Mouse (Mus musculus): ENCODE measurements at regions not wholly inside any gene's neighbourhood (a gene's known extent, or its start where the extent isn't known, plus 50 kb on each side); places are given as distances from the start of the nearest gene placed in this dataset.

GRCm38 (mm10) chr3:22021360-22021935 lies 55.0 kb upstream of the Tbl1xr1 start:
- TF ChIP-seq MYOG (IDR thresholded peaks at IDR 0.05; ENCODE audit: control insufficient read depth in 1 of 3, insufficient read depth in 1 of 3, insufficient read length in 2 of 3, low read depth in 2 of 3) (no peak), POLR2AphosphoS2 (IDR thresholded peaks at IDR 0.05; ENCODE audit: insufficient read length, low read depth) (no peak), POLR2A (IDR thresholded peaks at IDR 0.05; ENCODE audit: insufficient read length, low read depth) (no peak), MAX (IDR thresholded peaks at IDR 0.05; ENCODE audit: low read depth) (no peak), MYOD1 (IDR thresholded peaks at IDR 0.05; ENCODE audit: control insufficient read depth in 1 of 3, insufficient read length in 2 of 3, low read depth in 2 of 3) (no peak), E2F4 (IDR thresholded peaks at IDR 0.05; ENCODE audit: insufficient read depth) (no peak), TCF12 (IDR thresholded peaks at IDR 0.05; ENCODE audit: insufficient read depth, poor library complexity, severe bottlenecking) (no peak), REST (IDR thresholded peaks at IDR 0.05; ENCODE audit: insufficient read depth, insufficient read length) (no peak), USF1 (IDR thresholded peaks at IDR 0.05; ENCODE audit: low read depth) (no peak), CEBPB (IDR thresholded peaks at IDR 0.05; ENCODE audit: insufficient read depth, poor library complexity, severe bottlenecking) (no peak), SRF (IDR thresholded peaks at IDR 0.05; ENCODE audit: control insufficient read depth, insufficient read length, low read depth) (no peak)
